Mouse (Mus musculus) embryonic fibroblast, embryonic 13.5 days (primary cell): Measurements from ENCODE around the gene Usf2. TPM values are rescaled to one million over a fixed set of nuclear protein-coding genes. Genes with fewer than 3 reads are reported as not detected.

Source experiments
- H3K27ac ChIP-seq: 2 replicates; pipeline ENCODE4 v1.5.1; 2012; ENCODE audit warnings: low read length, control low read depth, inconsistent platforms; ENCODE audit not compliant: insufficient read depth
- H3K4me1 ChIP-seq: 2 replicates; pipeline ENCODE4 v1.6.1; 2011; ENCODE audit warnings: low read length; ENCODE audit not compliant: control insufficient read depth, insufficient read depth
- H3K4me3 ChIP-seq: 2 replicates; pipeline ENCODE4 v1.5.1; 2011; ENCODE audit warnings: mild to moderate bottlenecking, control low read depth, low read length; ENCODE audit not compliant: insufficient read depth
- CTCF ChIP-seq: IDR thresholded peaks from 2 replicates; pipeline ENCODE4 v1.5.1; 2011; ENCODE audit warnings: mild to moderate bottlenecking, control low read depth, low read length, moderate library complexity, borderline replicate concordance; ENCODE audit not compliant: insufficient read depth
- POLR2A ChIP-seq: IDR thresholded peaks from 2 replicates; pipeline ENCODE4 v1.6.1; 2011; ENCODE audit warnings: low read depth, mild to moderate bottlenecking, control low read depth, low read length, moderate library complexity
- polyA plus RNA-seq: library from polyadenylated mRNA; stranded (reverse); fragments of >200 nt; gene quantifications from 2 replicates; pipeline ENCODE4 v1.2.4, GENCODE M21; 2011; ENCODE audit warnings: low read depth; ENCODE audit not compliant: missing spikeins, insufficient read length

Usf2 gene
- 55.5 and 61.1 TPM in 2 replicates for polyA plus RNA-seq

GRCm38 (mm10) chr7:30956756-30957366, at the start of gene Usf2:
Gene Usf2 (minus strand): TSS chr7:30956803.
- Histone ChIP-seq H3K27ac (peak within 1 kb of the TSS; percentile 94), H3K4me1 (peaks cover 4% of the 10 kb centered on the region), H3K4me3 (peak within 1 kb of the TSS; percentile 91)
- TF ChIP-seq POLR2A (0 out of 2 replicates have a peak, but pooled peaks have one; percentile 35), CTCF (no peak)

GRCm38 (mm10) chr7:31002650-31003049, 46.0 kb upstream of the Usf2 start:
- peaks cover 9% of the 10 kb centered on the region for H3K4me1 ChIP-seq
- TF ChIP-seq POLR2A, result no peak
- TF ChIP-seq CTCF, result no peak
- H3K4me3 ChIP-seq, result no peak overlapping the region
- H3K27ac ChIP-seq, result no peak overlapping the region

GRCm38 (mm10) chr7:31000505-31001020, 44.0 kb upstream of the Usf2 start:
- H3K4me1 ChIP-seq, result peaks cover 9% of the 10 kb centered on the region
- no peak for TF ChIP-seq CTCF
- no peak for TF ChIP-seq POLR2A
- no peak overlapping the region for H3K4me3 ChIP-seq
- no peak overlapping the region for H3K27ac ChIP-seq

- peaks cover 9% of the 10 kb centered on the region for H3K4me1 ChIP-seq
- TF ChIP-seq POLR2A, result no peak
- H3K27ac ChIP-seq, result no peak overlapping the region
- H3K4me3 ChIP-seq, result no peak overlapping the region
These were observed 39.9 kb upstream of the Usf2 start for GRCm38 (mm10) chr7:30996491-30996890.

GRCm38 (mm10) chr7:30993986-30994385, 37.4 kb upstream of the Usf2 start:
- no peak overlapping the region for H3K27ac ChIP-seq
- H3K4me1 ChIP-seq, result no peaks in the 10 kb centered on the region
- no peak overlapping the region for H3K4me3 ChIP-seq
- TF ChIP-seq POLR2A, result no peak
- TF ChIP-seq CTCF, result no peak

GRCm38 (mm10) chr7:30992148-30992547, 35.5 kb upstream of the Usf2 start:
- TF ChIP-seq POLR2A, result no peak
- TF ChIP-seq CTCF, result no peak
- Histone ChIP-seq H3K27ac (no peak overlapping the region), H3K4me3 (no peak overlapping the region), H3K4me1 (no peaks in the 10 kb centered on the region)

GRCm38 (mm10) chr7:30988519-30989162, 32.0 kb upstream of the Usf2 start:
- no peak for TF ChIP-seq POLR2A
- TF ChIP-seq CTCF, result no peak
- no peak overlapping the region for H3K4me3 ChIP-seq
- H3K4me1 ChIP-seq, result no peaks in the 10 kb centered on the region
- H3K27ac ChIP-seq, result no peak overlapping the region

- Histone ChIP-seq H3K27ac (no peak overlapping the region), H3K4me1 (no peaks in the 10 kb centered on the region), H3K4me3 (no peak overlapping the region)
- TF ChIP-seq POLR2A (no peak), CTCF (no peak)
These were observed 28.8 kb upstream of the Usf2 start for GRCm38 (mm10) chr7:30985357-30985756.

- no peaks in the 10 kb centered on the region for H3K4me1 ChIP-seq
- no peak overlapping the region for H3K27ac ChIP-seq
- no peak overlapping the region for H3K4me3 ChIP-seq
- TF ChIP-seq CTCF (no peak), POLR2A (no peak)
These were observed 25.1 kb upstream of the Usf2 start for GRCm38 (mm10) chr7:30981703-30982102.
